Mouse (Mus musculus) brain, embryonic 14.5 days (tissue): Measurements from ENCODE around the gene Leprot.

ENCODE experiments used
- CTCF ChIP-seq: fragments of 200-500 bp; IDR thresholded peaks from 2 replicates; pipeline ENCODE4 v1.5.1; 2012; ENCODE audit warnings: inconsistent platforms, mild to moderate bottlenecking, moderate library complexity, borderline replicate concordance; ENCODE audit not compliant: insufficient read depth, insufficient read length; ENCODE audit errors: extremely low read depth
- POLR2A ChIP-seq: fragments of 200-500 bp; IDR thresholded peaks from 2 replicates; pipeline ENCODE4 v1.6.1; 2012; ENCODE audit warnings: mild to moderate bottlenecking, inconsistent platforms, borderline replicate concordance; ENCODE audit not compliant: poor library complexity, insufficient read depth, insufficient read length, severe bottlenecking; ENCODE audit errors: extremely low read depth

DNA sequence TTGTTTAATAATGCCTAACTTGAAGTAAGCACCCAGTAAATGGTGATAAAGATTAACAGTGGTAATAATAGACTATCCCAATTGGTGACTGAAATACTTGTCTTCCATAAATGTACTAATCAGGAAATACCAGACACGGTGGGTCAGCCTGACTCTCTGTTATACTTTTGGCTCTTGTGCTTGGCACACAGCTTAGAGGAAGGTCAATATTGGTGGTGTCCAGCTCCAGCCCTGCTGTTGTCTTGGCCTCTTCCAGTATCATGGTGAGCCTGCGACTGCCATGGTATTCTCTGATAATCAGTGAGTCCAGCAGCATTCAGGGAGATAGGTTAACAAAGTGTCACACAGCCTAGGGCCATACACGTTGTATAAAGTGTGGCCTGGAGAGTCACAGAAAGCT lies 43.9 kb upstream of the Leprot start:
- no peak for TF ChIP-seq POLR2A
- no peak for TF ChIP-seq CTCF
